Mouse (Mus musculus): ENCODE data around the gene Prkcq.

The Prkcq gene

GRCm38 (mm10) chr2:11187166-11187565 lies 15.3 kb downstream of the Prkcq start:
- no peak for DNase-seq (ENCODE audit: low spot score in 2 of 2)

DNA sequence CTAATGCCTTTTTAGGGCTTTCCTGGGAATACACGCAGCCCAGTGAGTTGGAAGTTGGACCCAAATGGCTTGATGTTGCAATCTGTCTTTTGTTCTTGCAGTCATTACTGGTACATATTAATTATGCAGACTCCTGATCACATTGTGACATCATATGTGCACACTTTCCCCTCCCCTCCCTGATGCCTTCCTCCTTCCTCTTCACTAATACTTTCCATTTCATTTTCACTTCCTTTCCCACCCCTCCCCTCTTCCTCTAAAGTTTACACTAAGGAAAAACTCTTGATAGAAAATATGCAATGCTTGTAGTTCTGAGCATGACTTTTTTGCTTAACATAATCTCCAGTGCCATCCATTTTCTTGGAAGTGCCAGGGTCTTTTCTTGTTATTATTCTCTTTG lies 16.4 kb downstream of the Prkcq start:
- no peak for DNase-seq (ENCODE audit: low spot score in 2 of 2)

DNA sequence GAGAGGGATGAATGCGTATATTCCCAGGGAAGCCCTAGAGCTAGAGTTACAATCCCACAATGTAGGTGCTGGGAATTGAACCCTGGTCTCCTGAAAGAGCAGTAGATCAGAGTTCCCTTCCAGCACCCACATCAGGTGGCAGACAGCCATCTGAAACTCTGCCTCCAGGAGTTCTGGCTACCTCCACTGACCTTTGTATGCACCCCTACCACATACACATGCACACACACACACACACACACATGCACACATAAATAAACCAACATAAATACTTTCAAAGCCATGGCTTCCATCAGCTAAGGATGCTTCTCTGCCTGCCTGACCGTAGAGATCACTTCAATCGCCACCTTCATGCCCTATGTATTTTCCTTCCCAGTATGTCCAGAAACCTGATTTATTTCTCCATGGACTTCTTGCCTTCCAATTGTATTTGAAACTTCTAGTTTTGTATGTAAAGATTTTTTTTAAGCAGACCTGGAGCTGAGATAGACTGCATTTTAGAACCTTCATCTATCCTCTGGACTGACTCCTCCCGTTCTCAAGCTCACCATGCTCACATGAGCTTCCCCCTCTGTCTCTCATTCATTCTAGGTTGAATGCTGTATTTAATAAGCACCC lies 17.4 kb downstream of the Prkcq start:
- no peak for DNase-seq (ENCODE audit: low spot score in 2 of 2)

- no peak for DNase-seq (ENCODE audit: low spot score in 2 of 2)
Observed at GRCm38 (mm10) chr2:11192281-11193098, 20.6 kb downstream of the Prkcq start.

- no peak for DNase-seq (ENCODE audit: low spot score in 2 of 2)
Observed at GRCm38 (mm10) chr2:11193099-11193618, 21.3 kb downstream of the Prkcq start.

- DNase-seq (ENCODE audit: low spot score in 2 of 2): no peak
Observed at GRCm38 (mm10) chr2:11194732-11195340, 22.9 kb downstream of the Prkcq start.

DNA sequence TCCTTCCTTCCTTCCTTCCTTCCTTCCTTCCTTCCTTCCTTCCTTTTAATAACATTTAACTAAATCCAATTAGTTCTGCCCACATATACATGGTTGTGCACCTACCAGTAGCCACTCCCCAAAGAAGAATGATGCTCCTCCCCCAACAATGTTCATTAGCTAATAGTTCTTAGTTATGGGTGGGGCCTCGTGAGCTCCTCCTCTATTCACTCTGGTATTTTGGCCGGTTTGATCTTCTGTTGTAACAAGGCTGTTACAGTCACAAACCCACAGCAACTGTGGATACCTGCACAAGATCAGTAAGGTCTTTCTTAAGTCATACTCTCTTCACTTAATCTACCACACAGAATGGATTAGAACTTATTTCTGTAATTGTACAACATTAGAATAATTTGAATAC lies 24.2 kb downstream of the Prkcq start:
- DNase-seq (ENCODE audit: low spot score in 2 of 2): no peak

DNA sequence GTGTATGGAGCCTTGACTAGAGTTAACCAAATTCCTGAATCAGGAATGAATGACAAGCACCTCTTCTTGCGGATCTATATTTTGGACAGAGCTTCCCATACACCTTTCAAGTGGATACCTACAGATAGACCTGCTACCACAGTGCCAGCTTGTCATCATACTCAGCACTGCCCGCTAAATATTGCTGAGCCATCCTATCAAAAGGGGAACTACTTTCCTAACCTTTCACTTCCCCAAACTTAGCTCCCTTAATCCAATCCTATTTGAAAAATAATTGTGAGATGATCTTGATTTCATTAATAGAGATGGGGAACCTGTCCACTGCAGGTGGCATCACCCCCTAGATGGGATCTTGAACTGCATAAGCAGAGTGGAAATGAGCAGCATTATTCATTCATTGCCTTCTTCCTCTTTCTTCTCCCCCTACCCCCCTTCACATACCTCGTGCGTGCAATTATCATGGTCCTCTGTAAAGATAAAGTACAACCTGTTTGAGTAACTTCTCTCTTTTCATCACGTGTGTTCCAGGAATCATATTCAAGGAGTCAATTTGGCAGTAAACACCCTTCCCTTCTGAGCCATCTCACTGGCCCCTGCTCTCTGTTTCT lies 25.1 kb downstream of the Prkcq start:
- DNase-seq (ENCODE audit: low spot score in 2 of 2): no peak

- DNase-seq (ENCODE audit: low spot score in 2 of 2): no peak
Observed at GRCm38 (mm10) chr2:11199624-11200023, 27.7 kb downstream of the Prkcq start.

DNA sequence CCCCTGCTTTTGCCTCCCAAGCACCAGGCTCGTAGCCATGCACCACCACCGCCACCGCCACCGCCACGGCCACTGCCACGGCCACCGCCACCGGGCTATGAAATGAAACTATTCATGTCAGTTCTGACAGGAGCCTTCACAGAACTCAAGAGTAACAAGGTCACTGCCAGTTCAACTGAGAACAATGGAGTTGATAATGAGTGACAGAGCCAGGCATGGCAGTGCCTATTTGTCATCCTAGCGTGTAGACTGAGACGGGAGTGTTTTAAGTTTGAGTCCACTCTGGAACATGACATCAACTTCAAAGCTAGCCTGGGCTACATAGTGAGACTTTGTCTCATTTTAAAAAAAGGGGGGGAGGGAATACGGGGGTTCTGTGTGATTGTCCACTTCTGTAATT lies 30.9 kb downstream of the Prkcq start:
- DNase-seq (ENCODE audit: low spot score in 2 of 2): no peak

DNA sequence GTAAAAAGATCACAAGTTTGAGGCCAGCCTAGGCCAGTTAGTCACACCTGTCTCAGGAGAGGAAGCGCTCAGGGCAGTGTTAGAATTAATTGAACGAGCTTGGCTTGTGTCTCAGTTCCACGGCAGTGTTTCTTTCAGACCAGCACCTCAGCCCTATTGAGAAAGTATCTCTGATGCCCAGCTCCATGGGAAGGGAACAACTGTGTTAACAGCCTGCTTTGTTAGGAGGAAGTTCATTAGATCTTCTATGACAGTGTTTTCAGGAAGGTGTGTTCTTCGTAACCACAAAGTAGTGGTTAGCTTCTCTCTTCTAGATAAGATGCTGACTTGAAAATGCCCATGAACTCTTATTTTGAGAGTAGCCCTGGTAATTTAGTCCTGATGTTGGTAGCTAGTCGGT lies 31.4 kb downstream of the Prkcq start:
- DNase-seq (ENCODE audit: low spot score in 2 of 2): no peak

- no peak for DNase-seq (ENCODE audit: low spot score in 2 of 2)
Observed at GRCm38 (mm10) chr2:11204232-11204631, 32.3 kb downstream of the Prkcq start.

DNA sequence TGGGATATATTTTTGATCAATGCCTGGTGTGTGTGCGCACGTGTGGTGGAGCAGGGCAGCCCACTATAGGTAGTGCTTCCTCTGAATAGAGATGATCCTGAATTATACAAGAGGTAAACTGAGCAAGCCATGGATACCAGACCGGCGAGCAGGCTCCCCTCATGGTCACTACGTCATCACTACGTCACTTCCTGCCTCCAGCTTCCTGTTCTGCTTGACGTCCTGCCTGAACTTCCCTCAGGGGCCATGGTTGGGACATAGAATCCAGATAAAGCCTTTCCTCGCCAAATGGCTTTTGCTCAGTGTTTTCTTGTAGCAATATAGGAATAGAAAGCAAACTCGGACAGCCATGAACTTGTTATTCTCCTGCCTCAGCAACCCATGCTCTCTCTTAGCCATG lies 33.1 kb downstream of the Prkcq start:
- DNase-seq (ENCODE audit: low spot score in 2 of 2): no peak

DNA sequence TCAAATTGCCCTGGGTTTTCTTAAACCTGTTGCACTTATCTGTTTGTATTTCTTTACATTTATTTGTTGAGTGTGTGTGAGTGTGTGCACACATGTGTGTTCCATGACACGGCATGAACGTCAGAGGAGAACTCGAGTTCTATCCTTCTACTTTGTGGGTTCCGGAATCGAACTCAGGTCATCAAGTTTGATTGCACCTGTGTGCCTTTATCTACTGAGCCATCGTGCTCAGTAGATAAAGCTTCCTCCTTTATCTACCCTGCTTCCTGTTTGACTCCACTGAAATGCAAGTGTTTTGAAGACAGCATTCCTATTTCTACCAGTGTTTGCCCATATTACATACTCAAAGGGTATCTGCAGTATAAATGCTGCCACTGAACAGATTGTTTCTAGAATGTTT lies 33.8 kb downstream of the Prkcq start:
- no peak for DNase-seq (ENCODE audit: low spot score in 2 of 2)

GRCm38 (mm10) chr2:11208263-11208662 lies 36.4 kb downstream of the Prkcq start:
- DNase-seq (ENCODE audit: low spot score in 2 of 2): no peak

DNA sequence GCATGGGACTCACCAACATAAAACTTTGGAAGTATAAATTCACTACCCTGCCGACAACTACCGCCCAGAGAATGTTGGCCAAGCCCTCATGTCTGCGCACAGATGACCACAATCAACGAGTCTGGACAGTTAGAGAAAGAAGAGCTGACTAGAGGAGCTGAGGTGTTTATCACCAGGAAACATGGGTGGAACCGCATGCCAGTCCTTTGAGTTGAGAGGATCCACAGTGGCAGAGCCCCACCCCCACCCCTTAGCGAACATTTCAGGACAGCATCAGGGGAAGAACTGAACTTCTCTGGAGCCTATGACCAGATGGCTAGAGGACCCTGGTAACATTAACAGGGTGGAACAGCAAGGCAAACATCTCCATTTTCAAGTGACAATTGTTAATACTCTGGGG lies 37.4 kb downstream of the Prkcq start:
- DNase-seq (ENCODE audit: low spot score in 2 of 2): no peak

DNA sequence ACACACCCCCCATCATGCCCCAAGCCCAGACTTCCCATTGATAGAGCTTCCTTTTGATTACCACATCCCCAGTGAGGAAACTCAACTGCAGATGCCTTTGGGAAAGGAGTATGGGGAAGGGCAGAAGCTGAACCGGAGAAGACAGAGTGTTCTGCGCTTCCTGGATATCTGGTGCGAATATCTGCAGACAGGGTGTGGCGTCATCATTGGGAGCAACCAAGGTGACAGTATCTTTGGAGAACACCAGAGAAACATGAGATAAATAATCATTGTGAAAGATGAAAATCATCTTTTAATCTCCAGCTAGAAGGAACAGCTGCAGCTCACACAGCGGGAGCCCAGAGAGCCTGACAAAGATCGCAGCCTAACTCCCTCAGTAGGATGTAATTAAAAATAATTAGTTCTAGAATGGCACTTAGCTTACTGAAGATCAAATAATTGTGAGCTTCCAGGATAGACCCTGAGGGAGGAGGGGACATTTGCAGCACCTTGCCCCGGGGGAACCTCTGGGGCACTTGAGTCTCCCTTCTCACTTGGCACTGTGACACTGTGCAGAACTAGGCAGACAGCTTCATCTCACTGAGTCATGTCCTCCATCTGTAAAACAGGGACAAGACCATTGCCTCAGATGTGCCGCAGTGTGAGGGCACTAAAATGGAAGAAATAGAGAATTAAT lies 38.5 kb downstream of the Prkcq start:
- no peak for DNase-seq (ENCODE audit: low spot score in 2 of 2)

GRCm38 (mm10) chr2:11211961-11212562 lies 40.2 kb downstream of the Prkcq start:
- no peak for DNase-seq (ENCODE audit: low spot score in 2 of 2)

- no peak for DNase-seq (ENCODE audit: low spot score in 2 of 2)
Observed at GRCm38 (mm10) chr2:11216421-11216820, 44.5 kb downstream of the Prkcq start.

DNA sequence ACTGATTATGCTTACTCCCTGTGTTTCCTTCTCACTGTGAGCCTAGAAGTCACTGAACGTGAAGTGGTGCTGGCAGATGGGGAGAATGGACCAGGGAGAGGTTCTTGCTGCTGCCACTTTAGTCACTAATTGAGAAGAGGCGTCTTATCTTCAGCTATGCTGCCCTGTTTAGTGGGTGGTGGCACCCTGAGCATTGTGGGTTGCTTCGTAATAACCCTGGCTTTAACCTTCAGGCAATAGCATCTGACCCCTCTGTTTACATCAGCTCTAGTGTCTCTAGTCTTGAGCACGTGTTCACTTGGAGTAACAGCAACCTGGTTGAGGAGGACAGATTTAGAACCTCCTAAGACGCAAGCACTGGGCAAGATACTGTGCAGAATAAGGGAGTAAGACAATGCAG lies 44.9 kb downstream of the Prkcq start:
- DNase-seq (ENCODE audit: low spot score in 2 of 2): no peak

- DNase-seq (ENCODE audit: low spot score in 2 of 2): peak; percentile 5 to 28
Observed at GRCm38 (mm10) chr2:11218122-11218521, 46.2 kb downstream of the Prkcq start.

Data from heart, adult 9 months (tissue).